Mouse (Mus musculus) kidney, embryonic 14.5 days (tissue): ENCODE measurements around the gene Aars. TPM values are rescaled to one million over a fixed set of nuclear protein-coding genes. Genes with fewer than 3 reads are reported as not detected.
"Not testable (repeated sequence)": the region's sequence is repeated elsewhere in the genome, so short reads cannot be mapped to it uniquely, and the experiment has no call there.

ENCODE experiments used
- ATAC-seq: fragments of 200-750 bp; cut with Nextera tagmentation; 2 replicates; pipeline ENCODE4 v1.8.0; 2017; ENCODE audit warnings: moderate number of reproducible peaks, mild to moderate bottlenecking, moderate TSS enrichment, moderate library complexity; ENCODE audit not compliant: low FRiP score, low TSS enrichment
- H3K27ac ChIP-seq: fragments of 300-500 bp; sonication (generic); 2 replicates; pipeline ENCODE4 v1.5.1; 2014; ENCODE audit warnings: low read depth, mild to moderate bottlenecking, low read length, moderate library complexity, mixed read lengths
- H3K27me3 ChIP-seq: fragments of 300-500 bp; sonication (generic); 2 replicates; pipeline ENCODE4 v1.6.1; 2014; ENCODE audit warnings: mild to moderate bottlenecking, low read length; ENCODE audit not compliant: control insufficient read depth, insufficient read depth
- H3K36me3 ChIP-seq: fragments of 300-500 bp; sonication (generic); 2 replicates; pipeline ENCODE4 v1.6.1; 2014; ENCODE audit warnings: low read length, mixed read lengths; ENCODE audit not compliant: control insufficient read depth, insufficient read depth
- H3K4me1 ChIP-seq: fragments of 300-500 bp; sonication (generic); 2 replicates; pipeline ENCODE4 v1.6.1; 2014; ENCODE audit warnings: low read length, mixed read lengths; ENCODE audit not compliant: control insufficient read depth, insufficient read depth
- H3K4me2 ChIP-seq: fragments of 300-500 bp; sonication (generic); replicated peaks from 2 replicates; pipeline ENCODE4 v1.6.1; 2014; ENCODE audit warnings: low read depth, mild to moderate bottlenecking, low read length
- H3K4me3 ChIP-seq: fragments of 300-500 bp; sonication (generic); 2 replicates; pipeline ENCODE4 v1.5.1; 2014; ENCODE audit warnings: mild to moderate bottlenecking, low read length
- H3K9ac ChIP-seq: fragments of 300-500 bp; sonication (generic); 2 replicates; pipeline ENCODE4 v1.6.1; 2014; ENCODE audit warnings: low read depth, mild to moderate bottlenecking, low read length, moderate library complexity
- H3K9me3 ChIP-seq: fragments of 300-500 bp; sonication (generic); 2 replicates; pipeline ENCODE4 v1.6.1; 2016; ENCODE audit warnings: low read length; ENCODE audit not compliant: control insufficient read depth
- WGBS: fragments of 180-500 bp; shearing (Covaris S2); extraction: QIAGEN DNeasy Blood & Tissue Kit; methylation state at CpG from one replicate; pipeline ENCODE4 v1.1.7; 2014; 5-methylcytosine and 5-hydroxymethylcytosine counted together
- polyA plus RNA-seq: library from polyadenylated mRNA; unstranded; fragments of >200 nt; fragmentation: Nextera tagmentation; extraction: Ambion mirVana; gene quantifications from 2 replicates; pipeline ENCODE4 v1.2.1, GENCODE M21; 2014

Gene Aars
- polyA plus RNA-seq, 1 experiment from 2014 or later = 59.7 TPM

DNA sequence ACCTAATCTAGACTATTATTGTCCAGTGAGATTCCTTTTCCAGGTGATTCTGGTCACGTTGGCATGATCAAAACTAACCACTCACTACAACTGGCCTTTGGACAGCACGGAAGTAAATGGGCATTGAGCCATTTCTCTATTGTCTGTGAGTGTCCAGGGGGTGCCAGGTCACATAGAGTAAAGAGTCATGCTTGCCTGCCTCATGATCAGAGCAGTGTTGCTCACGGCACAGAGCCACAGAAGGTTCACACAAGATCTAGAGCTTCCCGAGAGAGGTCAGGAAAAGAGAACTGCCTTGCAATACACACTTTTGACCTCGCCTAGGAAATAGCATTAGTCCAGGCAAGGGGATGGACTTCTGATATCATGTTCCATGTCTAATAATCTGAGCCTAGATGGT, 46.5 kb downstream of the Aars start:
- peak overlapping the region; percentile 32; the same call in 1 of the 2 replicates for H3K4me3 ChIP-seq

DNA sequence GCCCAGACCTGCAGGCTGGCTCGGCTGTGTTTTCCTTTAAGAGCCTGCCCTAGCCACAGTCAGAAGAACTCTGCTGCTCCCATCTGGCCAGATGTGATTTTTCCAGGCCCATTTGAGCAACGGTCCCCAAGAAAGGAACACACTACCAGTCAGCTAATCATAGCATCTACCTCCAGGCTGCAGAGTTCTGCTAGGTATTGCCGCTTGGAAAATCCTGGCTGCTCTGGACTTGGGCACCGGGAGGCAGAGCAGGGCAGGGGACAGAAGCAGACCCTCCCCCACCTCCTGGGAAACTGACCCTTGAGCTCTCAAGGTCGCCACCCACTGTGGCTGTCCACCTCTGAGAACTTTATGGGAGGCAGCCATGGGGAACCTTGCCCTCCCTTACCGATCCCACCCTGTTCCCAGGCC, 46.9 kb downstream of the Aars start:
- H3K36me3 ChIP-seq = no peaks in the 10 kb centered on the region
- peak; percentile 78 for ATAC-seq
- peak overlapping the region; percentile 32; the same call in 1 of the 2 replicates for H3K4me3 ChIP-seq
- peaks cover 15% of the 10 kb centered on the region for H3K4me1 ChIP-seq
- 12% methylated on average over 6 of the region's 6 CpGs for WGBS
- no peaks in the 10 kb centered on the region for H3K9me3 ChIP-seq
- 0 out of 2 replicates have a peak overlapping the region, but pooled peaks have one; percentile 55 for H3K9ac ChIP-seq
- H3K4me2 ChIP-seq = peak overlapping the region; percentile 42
- H3K27ac ChIP-seq = peak overlapping the region; percentile 86
- no peaks in the 10 kb centered on the region for H3K27me3 ChIP-seq

More for the DNA sequence above, 46.5 kb downstream of the Aars start:
- Histone ChIP-seq H3K36me3 (no peaks in the 10 kb centered on the region), H3K4me2 (peak overlapping the region; percentile 42), H3K9ac (0 out of 2 replicates have a peak overlapping the region, but pooled peaks have one; percentile 55), H3K9me3 (no peaks in the 10 kb centered on the region), H3K27me3 (no peaks in the 10 kb centered on the region), H3K27ac (peak overlapping the region; percentile 86), H3K4me1 (peaks cover 15% of the 10 kb centered on the region)
- WGBS = 44% methylated on average over 5 of the region's 5 CpGs
- peak; percentile 32 for ATAC-seq

DNA sequence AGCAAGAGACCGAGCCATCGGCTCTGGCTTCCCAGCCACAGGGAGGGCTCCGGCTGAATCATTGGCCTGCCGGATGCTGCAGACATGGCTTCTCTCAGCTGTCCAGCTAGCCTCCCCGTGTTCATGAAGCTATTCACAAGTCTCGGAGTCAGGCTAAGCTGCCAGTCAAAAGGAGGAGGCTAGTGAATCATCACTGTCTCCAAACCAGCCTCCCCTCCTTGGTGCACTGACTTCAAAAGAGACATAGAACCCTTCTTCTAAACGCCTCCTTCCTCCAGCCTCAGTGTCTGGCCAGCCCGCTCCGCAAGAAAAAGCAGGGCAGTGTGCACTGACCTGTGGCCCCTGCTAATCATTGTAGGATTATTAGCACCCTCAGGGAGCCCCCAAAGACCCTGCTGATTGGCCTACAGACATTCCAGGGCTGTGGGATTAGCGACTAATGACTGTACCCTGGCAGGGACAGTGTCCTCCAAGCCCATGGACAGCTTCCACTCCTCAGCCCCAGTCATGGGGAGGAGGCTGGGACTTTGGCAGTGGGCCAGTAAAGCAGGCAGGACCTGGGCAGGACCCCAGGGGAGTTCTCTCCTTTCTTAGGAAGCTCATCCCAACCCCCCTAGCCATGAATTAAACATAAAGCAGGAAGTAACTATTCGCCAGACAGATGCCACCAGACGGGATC, 48.8 kb downstream of the Aars start:
- 39% methylated on average over 12 of the region's 12 CpGs for WGBS
- H3K36me3 ChIP-seq = no peaks in the 10 kb centered on the region
- H3K9ac ChIP-seq = peak overlapping the region; percentile 55
- peak overlapping the region; percentile 86 for H3K27ac ChIP-seq
- H3K9me3 ChIP-seq = no peaks in the 10 kb centered on the region
- peak overlapping the region; percentile 32 for H3K4me3 ChIP-seq
- peak overlapping the region; percentile 42 for H3K4me2 ChIP-seq
- H3K4me1 ChIP-seq = peaks cover 15% of the 10 kb centered on the region
- ATAC-seq = peak; percentile 86
- H3K27me3 ChIP-seq = no peaks in the 10 kb centered on the region

DNA sequence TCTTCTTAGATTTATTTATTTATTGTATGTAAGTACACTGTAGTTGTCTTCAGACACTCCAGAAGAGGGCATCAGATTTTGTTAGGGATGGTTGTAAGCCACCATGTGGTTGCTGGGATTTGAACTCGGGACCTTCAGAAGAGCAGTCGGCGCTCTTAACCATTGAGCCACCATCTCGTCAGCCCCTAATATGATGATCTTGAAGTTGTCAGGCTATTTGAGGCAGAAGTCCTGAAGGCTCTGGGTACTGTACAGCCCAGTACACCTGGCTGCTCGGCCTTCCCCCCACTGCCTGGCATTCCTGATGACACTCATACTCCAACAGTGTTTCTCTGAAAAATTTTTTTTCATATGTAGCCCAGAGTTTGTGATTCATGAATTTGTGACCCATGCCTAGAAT, 51.0 kb downstream of the Aars start:
- peaks cover 15% of the 10 kb centered on the region for H3K4me1 ChIP-seq
- not testable (repeated sequence) for H3K27ac ChIP-seq, H3K4me3 ChIP-seq, H3K4me2 ChIP-seq, ATAC-seq, H3K27me3 ChIP-seq, H3K36me3 ChIP-seq, H3K9me3 ChIP-seq, H3K9ac ChIP-seq
- 91% methylated on average over 5 of the region's 5 CpGs for WGBS

DNA sequence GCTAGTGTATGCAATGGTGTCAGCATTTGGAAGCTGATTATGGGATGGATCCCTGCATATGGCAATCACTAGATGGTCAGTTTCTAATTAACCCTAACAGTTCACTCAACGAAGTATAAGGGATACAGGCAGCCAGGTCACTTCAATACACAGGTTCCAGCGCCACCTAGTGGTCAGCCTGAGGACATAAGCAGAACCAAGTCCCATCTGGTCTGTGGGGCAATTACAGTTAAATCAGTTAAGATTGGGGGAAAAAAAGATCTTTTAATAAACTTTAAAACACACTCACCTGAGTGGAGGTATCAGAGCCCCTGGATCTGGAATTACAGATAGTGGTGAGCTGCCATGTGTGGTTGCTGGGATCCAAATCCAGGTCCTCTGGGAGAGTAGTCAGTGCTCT, 57.2 kb downstream of the Aars start:
- H3K4me1 ChIP-seq = no peaks in the 10 kb centered on the region
- H3K4me3 ChIP-seq = no peak overlapping the region
- H3K27me3 ChIP-seq = no peaks in the 10 kb centered on the region
- H3K9ac ChIP-seq = no peak overlapping the region
- WGBS = 5% methylated on average over 2 of the region's 2 CpGs
- no peak overlapping the region for H3K27ac ChIP-seq
- H3K36me3 ChIP-seq = no peaks in the 10 kb centered on the region
- no peak overlapping the region for H3K4me2 ChIP-seq
- ATAC-seq = no peak
- no peaks in the 10 kb centered on the region for H3K9me3 ChIP-seq

DNA sequence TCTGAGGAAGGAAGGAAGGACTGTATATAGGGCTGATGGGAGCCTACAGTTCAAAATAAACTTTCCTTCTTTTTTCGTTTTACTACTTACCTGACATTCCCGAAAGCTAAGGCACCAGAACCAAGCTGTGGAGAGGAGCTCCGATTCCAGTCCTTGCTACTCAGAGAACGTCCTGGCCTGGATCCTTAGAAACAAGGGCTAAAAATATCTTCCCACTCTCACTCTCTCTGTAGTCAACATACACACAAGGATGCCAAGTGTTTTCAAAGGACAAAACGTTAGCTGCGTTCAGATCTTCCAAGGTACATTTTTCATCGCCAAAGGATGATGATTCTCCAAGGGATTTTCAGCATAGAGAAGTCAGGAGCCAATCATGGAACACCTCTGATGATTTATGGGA, 58.8 kb downstream of the Aars start:
- no peaks in the 10 kb centered on the region for H3K27me3 ChIP-seq
- WGBS = 75% methylated on average over 7 of the region's 7 CpGs
- no peaks in the 10 kb centered on the region for H3K9me3 ChIP-seq
- H3K4me2 ChIP-seq = no peak overlapping the region
- no peak overlapping the region for H3K4me3 ChIP-seq
- ATAC-seq = no peak
- H3K36me3 ChIP-seq = no peaks in the 10 kb centered on the region
- no peak overlapping the region for H3K27ac ChIP-seq
- H3K4me1 ChIP-seq = 0 out of 2 replicates have a peak, but pooled peaks cover 5% of the 10 kb centered on the region
- H3K9ac ChIP-seq = no peak overlapping the region

DNA sequence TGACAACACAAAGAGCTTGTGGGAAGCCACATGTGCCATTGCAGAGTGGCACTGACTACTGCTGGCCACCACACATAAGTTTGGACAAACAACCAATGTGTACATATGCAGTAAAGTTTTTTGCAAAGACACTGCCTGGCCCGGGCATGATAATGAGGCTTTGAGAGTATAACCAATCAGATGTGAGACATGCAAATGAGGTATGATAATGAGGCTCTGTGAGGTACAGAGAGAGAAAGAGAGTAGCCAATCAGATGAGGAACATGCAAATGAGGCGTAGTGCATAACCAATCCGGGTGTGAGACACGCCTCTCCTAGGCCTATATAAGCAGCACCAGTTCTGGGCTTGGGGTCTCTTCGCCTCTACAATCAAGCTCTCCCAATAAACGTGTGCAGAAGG, 59.4 kb downstream of the Aars start, which contains the start of gene Clec18a:
Clec18a (minus strand) TSS at position 101 of the 400 bp plus-strand sequence.
- H3K36me3 ChIP-seq, H3K4me3 ChIP-seq, H3K27me3 ChIP-seq, H3K4me1 ChIP-seq, H3K4me2 ChIP-seq, H3K9me3 ChIP-seq, H3K9ac ChIP-seq, ATAC-seq, H3K27ac ChIP-seq: not testable (repeated sequence)
- 81% methylated on average over 5 of the region's 6 CpGs for WGBS

DNA sequence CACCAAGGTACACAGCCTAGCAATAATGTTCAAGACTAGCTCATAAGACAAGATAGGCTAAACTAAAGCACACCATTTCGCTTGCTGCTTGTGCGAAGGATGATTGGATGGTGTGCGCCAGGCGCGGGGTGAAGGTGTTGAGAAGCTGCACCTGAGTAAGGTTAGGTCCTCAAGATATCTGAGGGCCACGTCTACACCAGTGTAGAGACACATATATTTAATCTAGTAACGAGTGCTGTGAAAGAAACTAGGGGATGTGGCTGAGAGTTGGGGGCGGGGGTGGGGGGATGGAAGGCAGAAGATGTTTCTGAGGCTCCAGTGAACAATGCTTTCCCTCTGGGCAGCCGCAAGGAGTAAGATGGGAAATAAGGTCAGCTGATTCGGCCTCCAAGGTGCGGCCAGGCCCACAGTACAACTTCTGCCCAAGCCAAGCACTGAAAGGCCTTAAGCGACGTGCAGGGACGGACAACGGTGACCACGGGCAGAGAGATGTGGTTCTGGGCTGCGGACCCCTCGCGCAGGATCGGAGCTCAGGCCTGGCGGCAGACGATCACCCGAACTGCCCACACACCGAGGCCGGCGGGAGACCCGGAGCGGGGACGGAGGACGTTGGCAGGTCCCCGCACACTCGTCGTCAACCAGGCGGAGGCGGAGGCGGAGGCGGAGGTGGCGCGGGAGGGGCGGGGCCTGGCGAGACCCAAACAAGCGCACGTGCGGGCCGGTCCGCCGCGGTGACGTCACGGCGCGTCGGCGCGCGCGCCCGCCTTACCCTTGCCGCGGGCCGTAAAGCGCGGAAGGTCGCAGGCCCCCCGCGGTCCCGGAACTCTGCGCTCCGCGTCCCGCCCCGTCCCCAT, 61.1 kb downstream of the Aars start, which contains the start of gene Pdpr:
Pdpr (plus strand) TSS at position 766 of the 854 bp plus-strand sequence.
- H3K9ac ChIP-seq = peak within 1 kb of the TSS; percentile 73
- H3K4me2 ChIP-seq = peak within 1 kb of the TSS; percentile 73
- no peaks in the 10 kb centered on the region for H3K9me3 ChIP-seq
- 0 out of 2 replicates have a peak, but pooled peaks cover 5% of the 10 kb centered on the region for H3K4me1 ChIP-seq
- peak; percentile 95 for ATAC-seq
- H3K4me3 ChIP-seq = peak within 1 kb of the TSS; percentile 65
- H3K36me3 ChIP-seq = no peaks in the 10 kb centered on the region
- no peaks in the 10 kb centered on the region for H3K27me3 ChIP-seq
- WGBS = 8% methylated on average over 51 of the region's 72 CpGs
- H3K27ac ChIP-seq = no peak within 1 kb of the TSS
